Mouse (Mus musculus): ENCODE data around the gene Dcdc2a. TPM values are rescaled to one million over a fixed set of nuclear protein-coding genes. Genes with fewer than 3 reads are reported as not detected.

The Dcdc2a gene
- polyA plus RNA-seq, 1 experiment from 2014 or later = 1.4 TPM

- DNase-seq (ENCODE audit: low spot score) (no peak), ATAC-seq (no peak)
- 95% methylated on average over 6 of the region's 6 CpGs for WGBS
- Histone ChIP-seq H3K9me3 (replicated peaks; ENCODE audit: control insufficient read depth, low read length) (no peaks in the 10 kb centered on the region), H3K36me3 (ENCODE audit: control insufficient read depth, insufficient read depth, low read length) (no peaks in the 10 kb centered on the region), H3K9ac (ENCODE audit: low read length) (no peak overlapping the region), H3K27ac (ENCODE audit: low read depth, low read length) (no peak overlapping the region), H3K27me3 (replicated peaks; ENCODE audit: control insufficient read depth, insufficient read depth, low read length) (no peaks in the 10 kb centered on the region), H3K4me1 (ENCODE audit: control insufficient read depth, insufficient read depth, low read length) (no peaks in the 10 kb centered on the region), H3K4me3 (ENCODE audit: low read depth, low read length) (no peak overlapping the region), H3K4me2 (ENCODE audit: low read length) (no peak overlapping the region)
These were observed 29.2 kb upstream of the Dcdc2a start for GRCm38 (mm10) chr13:25026409-25027113.

GRCm38 (mm10) chr13:25027114-25027425 lies 28.7 kb upstream of the Dcdc2a start:
- Histone ChIP-seq H3K27me3 (replicated peaks; ENCODE audit: control insufficient read depth, insufficient read depth, low read length) (no peaks in the 10 kb centered on the region), H3K4me2 (ENCODE audit: low read length) (no peak overlapping the region), H3K9ac (ENCODE audit: low read length) (no peak overlapping the region), H3K27ac (ENCODE audit: low read depth, low read length) (no peak overlapping the region), H3K36me3 (ENCODE audit: control insufficient read depth, insufficient read depth, low read length) (no peaks in the 10 kb centered on the region), H3K4me3 (ENCODE audit: low read depth, low read length) (no peak overlapping the region), H3K9me3 (replicated peaks; ENCODE audit: control insufficient read depth, low read length) (no peaks in the 10 kb centered on the region), H3K4me1 (ENCODE audit: control insufficient read depth, insufficient read depth, low read length) (no peaks in the 10 kb centered on the region)
- DNase-seq (ENCODE audit: low spot score) (no peak), ATAC-seq (no peak)
- 80% methylated on average over 3 of the region's 3 CpGs for WGBS

- no peak overlapping the region for H3K27ac ChIP-seq (ENCODE audit: low read depth, low read length)
- H3K9ac ChIP-seq (ENCODE audit: low read length) = no peak overlapping the region
- H3K36me3 ChIP-seq (ENCODE audit: control insufficient read depth, insufficient read depth, low read length) = no peaks in the 10 kb centered on the region
- no peak overlapping the region for H3K4me3 ChIP-seq (ENCODE audit: low read depth, low read length)
- H3K4me2 ChIP-seq (ENCODE audit: low read length) = no peak overlapping the region
- DNase-seq (ENCODE audit: low spot score) (no peak), ATAC-seq (no peak)
- no peaks in the 10 kb centered on the region for H3K4me1 ChIP-seq (ENCODE audit: control insufficient read depth, insufficient read depth, low read length)
- 76% methylated on average over 2 of the region's 2 CpGs for WGBS
- no peaks in the 10 kb centered on the region for H3K27me3 ChIP-seq (replicated peaks; ENCODE audit: control insufficient read depth, insufficient read depth, low read length)
- no peaks in the 10 kb centered on the region for H3K9me3 ChIP-seq (replicated peaks; ENCODE audit: control insufficient read depth, low read length)
These were observed 16.3 kb upstream of the Dcdc2a start for GRCm38 (mm10) chr13:25039488-25039887.

- Histone ChIP-seq H3K9ac (ENCODE audit: low read length) (no peak overlapping the region), H3K27me3 (replicated peaks; ENCODE audit: control insufficient read depth, insufficient read depth, low read length) (peaks cover 10% of the 10 kb centered on the region), H3K27ac (ENCODE audit: low read depth, low read length) (no peak overlapping the region), H3K9me3 (replicated peaks; ENCODE audit: control insufficient read depth, low read length) (no peaks in the 10 kb centered on the region), H3K4me3 (ENCODE audit: low read depth, low read length) (no peak overlapping the region), H3K4me2 (ENCODE audit: low read length) (no peak overlapping the region), H3K36me3 (ENCODE audit: control insufficient read depth, insufficient read depth, low read length) (no peaks in the 10 kb centered on the region), H3K4me1 (ENCODE audit: control insufficient read depth, insufficient read depth, low read length) (peaks cover 13% of the 10 kb centered on the region)
- ATAC-seq (no peak), DNase-seq (ENCODE audit: low spot score) (no peak)
- WGBS = 89% methylated on average over 5 of the region's 5 CpGs
These were observed 3.1 kb upstream of the Dcdc2a start for GRCm38 (mm10) chr13:25052671-25053070.

- Histone ChIP-seq H3K27ac (ENCODE audit: low read depth, low read length) (no peak overlapping the region), H3K4me3 (ENCODE audit: low read depth, low read length) (peak overlapping the region; percentile 49), H3K27me3 (replicated peaks; ENCODE audit: control insufficient read depth, insufficient read depth, low read length) (peaks cover 10% of the 10 kb centered on the region), H3K4me2 (ENCODE audit: low read length) (peak overlapping the region; percentile 92), H3K9me3 (replicated peaks; ENCODE audit: control insufficient read depth, low read length) (no peaks in the 10 kb centered on the region), H3K4me1 (ENCODE audit: control insufficient read depth, insufficient read depth, low read length) (peaks cover 13% of the 10 kb centered on the region), H3K36me3 (ENCODE audit: control insufficient read depth, insufficient read depth, low read length) (no peaks in the 10 kb centered on the region), H3K9ac (ENCODE audit: low read length) (peak overlapping the region; percentile 47)
- ATAC-seq (peak; percentile 91), DNase-seq (ENCODE audit: low spot score) (peak; percentile 88)
- WGBS = under 1% methylated on average over 34 of the region's 35 CpGs
These were observed 671 bp upstream of the Dcdc2a start for GRCm38 (mm10) chr13:25055111-25055554.

GRCm38 (mm10) chr13:25066659-25067058 lies 10.9 kb downstream of the Dcdc2a start:
- 89% methylated on average over 2 of the region's 2 CpGs for WGBS

GRCm38 (mm10) chr13:25067183-25067582 lies 11.4 kb downstream of the Dcdc2a start:
- Histone ChIP-seq H3K4me1 (ENCODE audit: control insufficient read depth, insufficient read depth, low read length) (no peaks in the 10 kb centered on the region), H3K4me2 (ENCODE audit: low read length) (no peak overlapping the region), H3K27ac (ENCODE audit: low read depth, low read length) (no peak overlapping the region), H3K4me3 (ENCODE audit: low read depth, low read length) (no peak overlapping the region), H3K9me3 (replicated peaks; ENCODE audit: control insufficient read depth, low read length) (no peaks in the 10 kb centered on the region), H3K27me3 (replicated peaks; ENCODE audit: control insufficient read depth, insufficient read depth, low read length) (no peaks in the 10 kb centered on the region), H3K9ac (ENCODE audit: low read length) (no peak overlapping the region), H3K36me3 (ENCODE audit: control insufficient read depth, insufficient read depth, low read length) (no peaks in the 10 kb centered on the region)
- ATAC-seq = no peak
- 87% methylated on average over 4 of the region's 4 CpGs for WGBS
- no peak for DNase-seq (ENCODE audit: low spot score)

More at GRCm38 (mm10) chr13:25066659-25067058, 10.9 kb downstream of the Dcdc2a start:
- H3K4me1 ChIP-seq (ENCODE audit: control insufficient read depth, insufficient read depth, low read length) = no peaks in the 10 kb centered on the region
- H3K4me3 ChIP-seq (ENCODE audit: low read depth, low read length) = no peak overlapping the region
- H3K4me2 ChIP-seq (ENCODE audit: low read length) = no peak overlapping the region
- no peaks in the 10 kb centered on the region for H3K36me3 ChIP-seq (ENCODE audit: control insufficient read depth, insufficient read depth, low read length)
- H3K9me3 ChIP-seq (replicated peaks; ENCODE audit: control insufficient read depth, low read length) = no peaks in the 10 kb centered on the region
- no peak overlapping the region for H3K27ac ChIP-seq (ENCODE audit: low read depth, low read length)
- H3K27me3 ChIP-seq (replicated peaks; ENCODE audit: control insufficient read depth, insufficient read depth, low read length) = no peaks in the 10 kb centered on the region
- ATAC-seq = no peak
- no peak overlapping the region for H3K9ac ChIP-seq (ENCODE audit: low read length)
- DNase-seq (ENCODE audit: low spot score) = no peak

GRCm38 (mm10) chr13:25069765-25070164 lies 14.0 kb downstream of the Dcdc2a start:
- no peak for DNase-seq (ENCODE audit: low spot score)
- Histone ChIP-seq H3K27me3 (replicated peaks; ENCODE audit: control insufficient read depth, insufficient read depth, low read length) (no peaks in the 10 kb centered on the region), H3K4me3 (ENCODE audit: low read depth, low read length) (no peak overlapping the region), H3K9ac (ENCODE audit: low read length) (no peak overlapping the region), H3K36me3 (ENCODE audit: control insufficient read depth, insufficient read depth, low read length) (no peaks in the 10 kb centered on the region), H3K27ac (ENCODE audit: low read depth, low read length) (no peak overlapping the region), H3K4me1 (ENCODE audit: control insufficient read depth, insufficient read depth, low read length) (no peaks in the 10 kb centered on the region), H3K4me2 (ENCODE audit: low read length) (no peak overlapping the region), H3K9me3 (replicated peaks; ENCODE audit: control insufficient read depth, low read length) (no peaks in the 10 kb centered on the region)
- 87% methylated on average over 4 of the region's 4 CpGs for WGBS
- ATAC-seq = no peak

GRCm38 (mm10) chr13:25070791-25071190 lies 15.0 kb downstream of the Dcdc2a start:
- no peak overlapping the region for H3K9ac ChIP-seq (ENCODE audit: low read length)
- ATAC-seq (no peak), DNase-seq (ENCODE audit: low spot score) (no peak)
- no peak overlapping the region for H3K4me3 ChIP-seq (ENCODE audit: low read depth, low read length)
- H3K4me1 ChIP-seq (ENCODE audit: control insufficient read depth, insufficient read depth, low read length) = no peaks in the 10 kb centered on the region
- WGBS = 85% methylated on average over 4 of the region's 4 CpGs
- no peaks in the 10 kb centered on the region for H3K36me3 ChIP-seq (ENCODE audit: control insufficient read depth, insufficient read depth, low read length)
- no peak overlapping the region for H3K4me2 ChIP-seq (ENCODE audit: low read length)
- no peak overlapping the region for H3K27ac ChIP-seq (ENCODE audit: low read depth, low read length)
- no peaks in the 10 kb centered on the region for H3K9me3 ChIP-seq (replicated peaks; ENCODE audit: control insufficient read depth, low read length)
- H3K27me3 ChIP-seq (replicated peaks; ENCODE audit: control insufficient read depth, insufficient read depth, low read length) = no peaks in the 10 kb centered on the region
